Mouse (Mus musculus) embryo, embryonic 10 days (tissue): ENCODE results near the gene Nlrp6.
A peak's percentile ranks its signal among the peaks of the same experiment; 100 is the strongest.
"Not testable (repeated sequence)": the region's sequence is repeated elsewhere in the genome, so short reads cannot be mapped to it uniquely, and the experiment has no call there.

Experiments used
- DNase-seq: peaks from one replicate; pipeline ENCODE4 v3.0.0-alpha.2; 2015; ENCODE audit warnings: low spot score

The Nlrp6 gene

DNA sequence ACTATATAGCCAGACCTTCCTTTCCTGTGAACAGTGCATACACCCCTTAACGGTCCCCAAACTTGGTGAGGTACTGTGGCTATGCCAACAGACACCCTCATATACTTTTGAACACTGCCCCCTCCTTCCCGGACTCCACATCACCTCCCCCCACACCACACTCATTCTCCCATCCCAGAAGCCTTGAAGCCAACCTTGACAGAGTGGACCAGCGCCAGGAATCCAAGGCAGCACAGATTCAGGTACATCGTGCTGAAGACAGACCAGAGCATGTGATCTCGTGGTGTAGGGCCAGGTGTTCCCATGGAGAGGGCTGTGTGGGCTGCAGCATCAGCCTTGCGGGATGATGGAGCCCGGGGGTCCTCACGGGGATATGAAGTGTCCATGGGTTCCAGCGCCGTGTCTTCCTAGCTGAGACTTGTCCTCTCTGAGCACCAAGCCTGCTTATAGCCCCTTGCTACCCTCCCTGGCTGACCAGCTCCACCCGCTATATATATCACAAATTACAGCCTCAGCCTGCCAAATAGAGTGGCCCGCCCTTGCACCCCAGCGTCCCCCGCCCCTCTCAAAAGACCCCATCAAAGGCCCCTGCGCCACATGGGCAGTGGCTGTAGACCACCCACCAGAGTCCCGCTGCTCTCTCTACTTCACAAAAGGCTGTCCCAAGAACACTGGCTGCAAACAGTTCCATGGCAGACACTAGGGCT lies 29.3 kb downstream of the Nlrp6 start, which contains the start of gene Ifitm5:
Gene Ifitm5, minus strand, starts transcription at position 468 of the 707 bp plus-strand sequence.
- DNase-seq, result no peak

DNA sequence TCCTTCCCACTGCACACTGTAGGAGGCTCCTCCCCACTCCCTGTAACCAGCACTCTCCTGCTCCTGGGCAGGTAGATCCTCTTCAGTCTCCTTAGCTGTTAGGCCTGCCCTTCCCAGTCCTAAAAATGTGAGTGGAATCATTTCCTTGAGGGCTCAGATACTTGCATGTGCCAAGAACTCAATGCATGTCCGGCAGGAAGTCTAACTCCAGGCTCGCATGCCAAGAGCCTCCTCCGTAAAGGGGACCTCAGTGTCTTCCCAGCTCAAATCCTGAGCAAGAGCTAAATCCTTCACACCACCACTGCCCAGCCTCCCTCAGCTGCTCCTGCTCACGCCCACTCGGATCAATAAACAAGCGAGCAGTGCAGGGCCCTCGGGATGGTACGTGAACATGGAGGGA lies 30.3 kb downstream of the Nlrp6 start:
- no peak for DNase-seq

DNA sequence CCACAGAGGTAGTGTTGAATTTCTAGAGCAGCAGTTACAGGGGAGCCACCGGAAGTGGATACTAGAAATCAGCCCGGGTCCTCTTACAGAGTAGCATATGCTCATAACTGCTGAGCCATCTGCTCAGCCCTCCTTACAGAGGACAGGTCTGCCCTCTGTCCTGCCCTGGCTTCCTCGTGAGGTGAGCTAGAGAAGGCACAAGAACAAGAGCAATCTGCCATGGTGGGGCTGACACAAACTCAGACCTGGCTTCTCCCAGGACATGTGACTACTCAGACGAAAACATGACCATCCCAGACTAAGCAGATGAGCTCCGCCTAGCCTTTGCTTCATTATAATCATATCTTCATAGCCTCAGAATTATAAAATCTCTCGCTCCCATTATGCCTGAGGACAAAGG lies 31.1 kb downstream of the Nlrp6 start:
- DNase-seq, result no peak

DNA sequence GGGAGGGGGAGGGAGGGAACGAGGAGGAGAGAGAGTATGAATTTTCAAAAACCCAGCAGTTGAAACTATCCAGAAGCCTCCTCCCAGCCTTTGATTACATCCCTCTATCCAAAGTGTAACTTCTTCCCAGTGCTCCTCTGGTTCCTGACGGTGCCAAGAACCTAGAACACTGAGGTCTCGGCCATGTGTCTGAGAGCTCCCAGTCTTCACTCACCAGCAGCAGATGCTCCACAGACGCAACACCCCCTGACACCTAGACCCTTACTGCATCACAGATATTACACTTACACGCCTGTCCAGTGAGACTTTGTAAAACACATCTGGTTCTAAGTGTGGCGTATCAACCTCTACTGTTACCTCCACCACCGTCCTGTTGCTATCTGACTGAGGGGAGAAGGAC lies 31.7 kb downstream of the Nlrp6 start:
- no peak for DNase-seq

DNA sequence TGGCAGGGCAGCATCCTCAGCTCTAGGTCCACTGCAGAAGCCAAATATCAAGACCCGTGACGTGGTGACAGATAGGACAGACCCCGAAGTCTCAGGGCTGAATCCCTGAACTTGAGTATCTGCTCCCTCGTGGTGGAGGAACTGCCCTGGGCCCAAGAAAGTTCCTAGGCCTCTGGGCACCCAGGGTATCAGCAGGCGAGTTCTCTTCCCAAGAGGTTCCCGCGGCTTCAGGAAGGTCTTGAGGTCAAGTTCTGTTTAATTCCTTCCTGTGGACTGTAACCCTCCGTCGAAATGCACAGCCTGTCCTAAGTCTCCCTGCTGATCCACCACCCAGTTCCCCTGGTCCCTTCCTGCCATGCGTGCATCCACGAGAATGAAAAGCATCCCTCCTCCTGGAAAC lies 32.4 kb downstream of the Nlrp6 start:
- DNase-seq, result no peak

DNA sequence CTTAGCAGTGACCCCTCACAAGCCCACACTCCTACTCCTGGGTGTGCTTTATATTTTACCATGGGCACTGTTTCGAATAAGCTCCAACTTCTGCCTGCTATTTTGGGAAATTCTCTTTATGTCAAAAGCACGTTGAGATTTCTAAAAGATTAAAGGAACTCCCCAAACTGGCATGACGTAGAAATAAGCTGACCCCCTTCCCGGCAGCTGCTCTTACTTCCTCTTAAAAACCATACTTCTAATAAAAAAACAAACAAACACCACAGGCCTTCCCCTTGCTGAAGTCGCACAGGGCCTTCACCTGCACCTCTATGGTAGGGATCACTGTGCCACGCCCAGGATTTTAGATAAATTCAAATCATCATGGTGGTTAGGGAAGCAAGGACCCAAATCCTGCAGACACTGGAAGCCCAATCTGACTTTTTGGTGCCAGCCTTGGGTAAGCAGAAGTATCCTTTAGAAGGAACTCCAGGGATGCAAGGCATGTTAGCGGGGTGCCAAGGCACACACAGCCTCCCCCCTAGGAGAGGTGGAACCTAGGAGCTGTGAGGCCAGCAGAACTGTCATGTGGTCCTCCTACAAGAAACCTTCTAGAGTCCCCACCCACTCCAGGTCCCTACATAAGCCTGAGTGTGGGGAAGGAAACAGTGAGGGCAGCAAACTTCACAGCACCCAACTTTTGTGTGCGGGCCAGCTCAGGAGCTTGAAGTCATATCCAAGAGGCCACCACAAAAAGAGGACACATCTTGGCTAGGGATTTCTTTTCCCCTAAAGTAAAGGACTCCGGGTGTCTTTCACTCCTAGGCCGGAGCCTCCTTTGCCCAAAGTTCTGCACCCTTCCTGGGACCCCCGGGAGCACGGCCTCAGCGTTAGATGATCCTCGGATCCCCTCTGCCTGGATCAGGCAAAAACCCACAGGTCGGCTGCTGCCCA lies 33.4 kb downstream of the Nlrp6 start:
- DNase-seq, result no peak

DNA sequence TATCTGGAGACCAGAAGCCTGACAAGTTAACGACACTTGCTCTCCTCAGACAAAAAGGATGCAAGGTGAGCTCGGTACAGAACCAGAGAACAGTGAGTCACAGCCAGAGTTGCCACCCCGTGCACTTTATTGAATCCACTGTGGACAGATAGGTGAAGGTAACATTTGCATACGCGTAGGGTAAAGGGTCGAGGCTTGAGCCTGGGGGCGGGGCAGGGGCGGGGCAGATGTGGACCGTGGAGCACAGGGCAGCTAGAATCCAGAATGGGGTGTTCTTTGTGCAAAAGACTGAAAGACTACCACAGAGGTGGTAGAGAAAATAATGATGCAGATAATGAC lies 34.0 kb downstream of the Nlrp6 start:
- no peak for DNase-seq

DNA sequence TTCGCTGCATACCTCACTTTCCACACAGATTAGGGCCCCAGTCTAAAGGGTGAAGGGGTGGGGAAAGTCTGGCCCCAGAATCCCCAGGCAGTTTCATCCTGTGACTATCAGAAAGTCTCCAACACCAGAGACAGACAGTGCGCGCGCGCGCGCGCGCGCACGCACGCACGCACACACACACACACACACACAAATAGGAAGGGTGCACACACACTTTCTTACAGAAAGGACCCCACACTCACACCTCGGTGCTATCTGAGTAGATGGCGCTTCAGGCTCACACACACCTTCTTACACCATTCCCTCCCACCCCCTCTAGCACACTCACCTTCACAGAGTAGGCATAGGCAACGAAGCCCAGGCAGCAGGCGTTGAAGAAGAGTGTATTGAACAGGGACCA lies 34.6 kb downstream of the Nlrp6 start:
- DNase-seq, result no peak

DNA sequence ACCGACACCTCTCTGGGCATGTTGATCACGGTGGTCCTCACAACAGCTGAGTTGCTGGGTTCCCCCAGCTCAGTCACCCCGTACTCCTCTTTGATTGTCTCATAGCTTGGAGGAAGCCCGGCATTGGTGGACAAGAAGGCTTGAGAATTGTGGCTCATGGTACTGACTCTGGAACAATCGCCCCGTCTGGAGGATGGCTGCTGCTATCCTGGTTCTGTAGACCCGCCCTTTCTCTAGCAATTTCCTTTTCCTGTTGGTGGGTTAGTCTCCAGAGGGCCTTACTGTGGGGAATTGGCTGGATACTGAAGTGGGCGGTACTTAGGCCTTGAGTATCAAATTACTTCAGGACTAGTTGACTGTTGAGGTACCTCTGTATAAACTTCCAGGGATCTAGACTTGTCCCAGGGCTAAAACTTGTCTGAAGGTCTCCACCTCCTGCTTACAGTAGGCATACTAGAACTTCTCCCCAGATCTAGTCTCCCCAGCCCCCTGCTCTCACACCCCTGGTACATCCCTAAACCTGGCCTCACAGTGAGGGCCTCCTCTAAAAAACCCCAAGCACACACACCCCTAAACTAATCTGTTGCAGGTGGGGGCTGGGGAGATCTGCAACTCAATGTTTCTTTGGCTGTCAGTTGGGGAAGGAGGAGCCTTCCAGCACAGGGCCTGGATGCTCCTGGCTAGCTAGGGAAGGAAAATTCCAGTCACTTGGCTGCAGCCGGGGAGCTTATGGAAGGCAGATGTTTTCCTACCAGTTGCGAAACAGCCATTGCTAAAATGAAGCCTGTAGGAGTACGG lies 35.3 kb downstream of the Nlrp6 start, which contains the start of the genes Gm45717 and Ifitm2:
Gene Gm45717, minus strand, starts transcription at position 180 of the 798 bp plus-strand sequence.
Gene Ifitm2, minus strand, starts transcription at position 230 of the 798 bp plus-strand sequence.
- DNase-seq, result peak; percentile 90

DNA sequence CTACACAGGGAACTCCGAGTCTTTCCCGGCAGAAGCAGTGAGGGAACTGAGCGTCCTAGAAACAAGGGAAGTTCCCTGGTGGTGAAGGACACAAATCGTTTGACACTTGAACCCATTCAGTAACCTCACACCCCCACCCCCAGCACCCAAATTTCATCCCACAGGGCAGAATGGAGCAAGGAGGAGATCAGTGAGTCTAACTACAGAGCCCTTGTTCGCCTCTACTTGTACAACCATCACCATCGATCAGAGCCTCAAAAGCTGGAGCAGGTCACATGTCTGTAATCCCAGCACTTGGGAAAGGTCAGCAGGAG lies 35.8 kb downstream of the Nlrp6 start:
- DNase-seq, result no peak

DNA sequence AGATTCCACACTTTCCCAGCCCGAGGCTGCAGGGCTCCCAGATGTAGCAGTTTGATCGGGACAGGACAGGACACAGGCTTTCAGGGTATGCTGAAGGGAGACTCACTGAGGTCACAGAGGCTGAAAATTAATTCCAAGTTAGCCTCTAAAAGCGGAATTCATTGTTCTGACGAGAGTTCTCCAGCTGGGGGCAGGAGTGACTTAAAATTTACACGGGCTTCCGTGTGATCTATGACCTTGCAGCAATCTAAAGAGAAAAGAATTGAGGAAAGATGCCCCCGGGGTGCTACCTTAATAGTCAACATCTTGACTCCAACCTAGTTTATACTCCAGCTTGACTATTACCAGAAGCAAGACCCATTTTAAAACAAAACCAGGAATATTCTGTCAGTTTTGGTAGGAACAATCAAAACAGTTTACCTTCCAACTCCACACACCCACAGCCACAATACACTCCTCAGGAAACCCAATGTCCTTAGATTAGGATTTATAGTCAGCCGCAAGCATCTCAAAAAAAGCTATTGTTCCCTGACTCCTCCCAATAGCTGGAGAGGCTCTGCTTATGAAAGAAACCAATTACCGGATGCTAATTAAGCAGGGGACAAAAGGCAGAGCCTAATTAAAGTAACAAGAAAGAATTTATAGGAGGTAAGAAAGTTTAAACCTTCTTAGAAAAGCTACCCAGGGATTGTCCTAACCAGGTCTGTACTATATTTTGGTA lies 38.6 kb downstream of the Nlrp6 start:
- peak; percentile 61 for DNase-seq

DNA sequence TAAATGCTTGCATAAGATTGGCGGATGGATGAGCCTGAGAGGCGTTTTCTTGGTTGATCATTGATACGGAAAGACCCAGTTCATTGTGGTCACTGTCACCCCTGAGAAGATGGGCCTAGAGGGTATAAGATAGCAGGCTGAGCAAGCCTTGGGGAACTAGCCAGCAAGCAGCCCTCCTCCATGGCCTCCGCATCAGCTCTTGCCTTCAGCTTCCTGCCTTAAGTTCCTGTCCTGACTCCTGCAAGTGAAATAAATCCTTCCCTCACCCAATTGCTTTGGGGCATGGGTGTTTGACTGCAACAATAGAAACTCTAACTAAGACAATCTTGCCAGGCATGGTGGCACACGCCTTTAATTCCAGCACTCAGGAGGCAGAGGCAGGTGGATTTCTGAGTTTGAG lies 39.3 kb downstream of the Nlrp6 start:
- no peak for DNase-seq

DNA sequence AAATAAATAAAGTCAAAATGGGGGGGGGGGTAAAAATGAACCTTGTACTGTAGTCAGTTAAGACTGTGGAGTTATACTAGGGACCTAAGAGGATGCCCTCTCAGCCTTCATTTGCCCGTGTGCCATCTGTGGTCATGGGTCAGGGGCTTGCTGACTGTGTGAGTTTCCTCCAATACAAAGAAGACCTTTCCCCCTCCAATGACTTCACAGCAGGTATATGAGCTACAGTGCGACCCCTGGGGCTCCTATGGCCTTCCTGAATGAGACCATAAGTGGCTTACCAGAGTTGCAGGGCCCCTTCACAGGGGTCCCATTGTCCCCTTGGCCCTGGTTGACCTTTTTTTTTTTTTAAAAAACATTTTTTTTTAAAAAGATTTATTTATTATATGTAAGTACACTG lies 40.7 kb downstream of the Nlrp6 start:
- DNase-seq, result no peak

DNA sequence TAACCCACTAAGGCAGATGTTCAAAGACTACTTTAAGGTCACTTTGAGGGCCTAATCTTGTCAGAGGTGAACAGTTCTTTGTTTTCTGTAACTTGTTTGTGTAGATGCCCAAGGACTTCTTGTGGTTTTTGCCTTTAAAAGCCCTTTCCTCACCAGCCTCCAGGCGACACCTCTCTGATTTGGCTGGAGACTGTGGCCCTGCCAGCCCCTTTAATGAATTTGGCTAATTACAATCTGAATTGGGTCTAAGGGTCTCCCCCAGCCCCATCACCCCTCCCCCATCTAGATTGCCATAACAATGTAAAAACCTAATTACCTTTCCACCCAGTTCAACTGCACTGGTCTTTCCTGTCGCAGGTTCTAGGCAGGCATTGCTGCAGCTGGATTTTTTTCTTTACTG lies 42.0 kb downstream of the Nlrp6 start:
- DNase-seq, result no peak

DNA sequence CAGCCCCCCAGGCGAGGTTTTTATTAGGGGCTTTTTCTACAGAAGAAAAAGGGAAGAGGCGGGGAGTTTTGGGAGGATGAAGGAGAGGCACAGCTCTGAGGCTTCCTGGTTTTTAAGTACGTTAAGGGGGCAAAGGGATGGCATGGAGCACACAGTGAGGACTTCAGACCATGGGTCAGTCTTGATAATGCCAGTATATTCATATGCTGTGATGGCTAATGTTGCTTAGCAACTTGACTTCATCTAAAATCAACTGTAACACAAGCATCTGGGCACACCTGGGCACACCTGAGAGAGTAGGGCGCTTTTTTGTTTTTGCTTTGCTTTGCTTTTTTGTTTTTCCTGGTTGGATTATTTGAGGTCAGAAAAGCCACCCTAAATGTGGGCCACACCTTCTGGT lies 46.2 kb downstream of the Nlrp6 start, which contains the start of gene Ifitm1:
Gene Ifitm1, plus strand, starts transcription at position 301 of the 400 bp plus-strand sequence.
- no peak for DNase-seq

DNA sequence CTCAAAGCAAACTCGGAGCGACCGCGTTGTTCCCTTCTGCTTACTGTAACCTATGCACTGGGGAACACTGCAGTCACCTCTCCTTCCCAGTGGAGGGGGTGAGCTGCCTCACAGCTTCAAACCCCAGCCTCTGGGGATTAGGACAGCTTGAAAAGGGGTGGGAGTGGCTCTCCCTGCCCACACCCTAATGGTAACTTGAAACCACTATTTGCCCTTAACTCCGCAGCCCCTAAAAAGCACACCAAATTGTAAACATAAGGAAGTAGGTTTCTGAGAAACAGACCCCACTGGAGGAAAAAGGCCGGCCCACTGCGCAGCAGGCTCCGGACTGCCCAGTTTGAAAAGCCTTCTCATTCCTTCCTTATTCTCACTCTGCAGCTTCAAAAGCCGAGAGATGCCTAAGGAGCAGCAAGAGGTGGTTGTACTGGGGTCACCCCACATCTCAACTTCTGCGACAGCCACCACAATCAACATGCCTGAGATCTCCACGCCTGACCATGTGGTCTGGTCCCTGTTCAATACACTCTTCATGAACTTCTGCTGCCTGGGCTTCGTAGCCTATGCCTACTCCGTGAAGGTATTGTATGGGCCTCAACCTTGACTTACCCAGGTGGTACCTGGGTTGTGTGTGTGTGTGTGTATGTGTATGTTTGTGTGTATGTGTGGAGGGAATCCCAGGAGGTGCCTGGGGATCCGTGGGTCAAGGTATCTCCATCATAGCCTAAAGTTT lies 47.3 kb downstream of the Nlrp6 start:
- peak; percentile 71 for DNase-seq

DNA sequence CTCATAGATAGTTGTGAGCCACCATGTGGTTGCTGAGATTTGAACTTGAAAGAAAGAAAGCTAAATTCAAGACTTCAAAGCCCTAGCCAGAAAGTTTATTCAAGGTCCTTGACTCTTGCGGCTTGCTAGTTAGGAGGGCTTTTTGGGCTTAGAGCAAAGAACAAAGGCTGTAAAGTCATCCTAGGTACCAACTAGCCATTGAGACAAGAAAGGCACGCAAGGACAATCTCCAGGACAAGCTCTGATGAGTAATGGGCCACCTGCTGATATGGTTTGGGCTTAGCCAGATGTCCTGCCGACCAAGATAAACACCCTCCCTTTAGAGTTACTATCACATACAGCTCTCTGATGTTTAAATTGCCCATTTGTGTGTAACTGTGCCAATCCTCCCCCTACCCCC lies 48.0 kb downstream of the Nlrp6 start:
- not testable (repeated sequence) for DNase-seq

DNA sequence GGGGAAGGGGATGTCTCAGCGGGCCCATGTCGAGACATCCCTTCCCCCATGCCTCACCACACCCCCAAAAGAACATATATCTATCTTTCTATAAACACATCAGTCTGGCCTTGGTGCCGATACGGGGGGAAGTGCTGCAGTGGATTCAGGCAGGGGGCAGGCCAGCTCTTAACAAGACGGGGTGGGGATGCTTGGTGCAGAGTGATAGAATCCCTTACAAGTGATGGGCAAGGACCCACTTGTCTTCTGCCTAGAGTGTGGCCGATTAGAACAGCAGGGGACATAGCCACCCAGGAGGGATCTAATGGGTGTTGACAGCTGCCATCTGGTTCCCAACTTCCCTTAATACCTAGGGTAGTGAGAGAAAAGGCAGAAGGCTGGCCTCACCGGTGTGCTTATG lies 50.2 kb downstream of the Nlrp6 start:
- no peak for DNase-seq

DNA sequence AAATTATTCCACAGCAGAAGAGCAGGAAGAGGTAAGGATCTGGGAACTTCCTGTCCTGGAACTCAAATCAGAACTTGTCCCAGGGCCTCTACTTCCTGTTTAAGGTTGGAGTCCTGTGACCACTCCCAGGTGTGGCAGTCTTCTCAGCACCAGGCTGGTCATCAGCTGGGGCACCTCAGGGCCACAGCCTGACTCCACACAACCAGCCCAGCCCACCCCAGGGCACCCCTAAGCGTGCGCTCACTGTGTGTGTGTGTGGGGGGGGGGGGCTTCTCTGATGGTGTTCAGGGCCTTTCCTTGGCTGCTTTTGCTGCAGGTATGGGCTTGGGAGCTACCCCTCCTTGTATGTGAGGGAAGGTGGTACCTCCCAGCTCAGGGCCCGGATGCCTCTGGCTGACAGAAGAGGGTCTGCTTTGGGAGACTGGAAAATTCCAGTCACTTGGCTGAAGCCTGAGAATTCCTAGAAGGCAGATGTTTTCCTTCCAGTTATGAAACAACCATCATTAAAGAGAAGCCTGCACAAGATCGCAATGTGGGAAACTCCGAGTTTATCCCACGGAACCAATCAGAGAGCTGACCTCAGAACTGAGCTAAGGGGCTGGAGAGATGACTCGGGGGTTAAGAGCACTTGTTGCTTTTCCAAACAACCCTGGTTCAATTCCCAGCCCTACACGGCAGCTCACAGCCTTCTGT lies 50.9 kb downstream of the Nlrp6 start:
- no peak for DNase-seq

DNA sequence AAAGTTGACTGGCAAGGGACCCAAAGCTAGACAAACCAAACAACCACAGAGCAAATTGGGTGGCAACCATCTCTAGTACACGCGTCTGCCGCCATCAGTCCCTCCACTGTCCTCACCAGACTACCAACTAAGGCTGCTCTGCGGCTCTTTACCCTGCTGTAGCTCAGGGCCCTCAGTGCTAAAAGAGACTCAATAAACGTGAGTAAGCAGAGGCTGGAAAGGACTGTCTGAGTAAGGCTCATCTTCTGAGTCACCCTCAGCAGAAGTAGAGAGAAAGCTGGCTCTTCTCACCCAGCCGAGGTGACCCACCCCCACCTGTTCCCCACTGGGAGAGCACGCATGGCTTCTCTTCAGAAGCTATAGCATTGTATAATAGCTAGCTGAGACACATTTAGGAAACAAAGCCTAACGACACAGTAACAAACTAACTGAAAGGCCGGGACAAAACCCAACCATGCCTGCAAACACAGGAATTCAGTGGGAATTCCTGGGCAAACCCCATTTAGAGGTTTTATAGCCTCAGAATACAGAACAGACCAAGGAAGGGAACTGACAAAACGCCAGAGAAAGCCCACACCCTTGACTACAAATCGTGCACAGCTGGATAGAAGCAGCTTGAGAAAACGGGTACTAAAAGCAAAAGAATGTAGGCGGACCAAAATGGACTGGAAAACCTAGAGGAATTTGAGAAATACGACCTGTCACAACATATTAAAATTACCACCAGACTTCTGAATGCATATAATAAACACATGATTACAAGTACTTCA lies 52.9 kb downstream of the Nlrp6 start:
- no peak for DNase-seq
